ENCODE assay signal across 18 mouse cellular contexts in genomic region chrX:110275830-110276229, GRCm38 (mm10).
DNase-seq lines count a peak whose midpoint lies in the region; TF ChIP-seq lines count a peak whose summit lies in the region.
"Had no signal": no experiment of that assay in that cellular context is flagged by ENCODE, and none has a peak within 500 bp of the region (broad histone marks: within the 10 kb centered on the region; RNA-seq: fewer than 3 reads in every experiment).

No protein-coding gene starts in this region.

- no peak for TF ChIP-seq RAD21 in MEL (IDR thresholded peaks at IDR 0.05; ENCODE audit: low read depth, low read length)

- no peak for TF ChIP-seq POLR2A in MEL (IDR thresholded peaks at IDR 0.05; ENCODE audit: control insufficient read depth in 1 of 2, insufficient read depth in 1 of 2, low read depth in 1 of 2, low read length in 2 of 2, poor library complexity in 1 of 2)

- H3K4me3 ChIP-seq in MEL (ENCODE audit: control insufficient read depth in 1 of 2, insufficient read depth in 1 of 2, low read depth in 2 of 2, low read length in 2 of 2), result no peak overlapping the region

- TF ChIP-seq CTCF in MEL (IDR thresholded peaks at IDR 0.05 in 2 of 3, conservative IDR thresholded peaks at IDR 0.05 in 1 of 3; ENCODE audit: control insufficient read depth in 1 of 3, insufficient read depth in 1 of 3, low read depth in 2 of 3, low read length in 3 of 3, poor library complexity in 1 of 3, severe bottlenecking in 1 of 3), result no peak

- peak overlapping the region; percentile 88 for H3K27ac ChIP-seq in MEL (ENCODE audit: control insufficient read depth, low read depth, low read length)

- no peak for TF ChIP-seq EP300 in MEL (IDR thresholded peaks at IDR 0.05; ENCODE audit: low read depth in 1 of 2, low read length in 2 of 2)

- DNase-seq in MEL (ENCODE audit: low read depth, low spot score), result peak; percentile 56
- DNase-seq in adipocyte (ENCODE audit: low spot score), result no peak
- DNase-seq: adrenal gland, adult 2 months; adrenal gland, adult 8-10 months; adrenal gland, postnatal 10 days; adrenal gland, postnatal 14 days; adrenal gland, postnatal 25 days; adrenal gland, postnatal 36 days; B cell, adult 2 months; cerebellum, adult 11 months; cerebellum, adult 11-12 months; cerebellum, adult 18-20 months; cerebellum, adult 2 months; cerebellum, adult 8-10 months; cerebellum, adult 9-10 months had no signal

- H3K36me3 ChIP-seq in MEL (ENCODE audit: control insufficient read depth in 1 of 2, insufficient read depth in 2 of 2, low read length in 2 of 2), result peaks cover 0 to 69% of the 10 kb centered on the region in 2 experiments; a peak in 3 of 4 replicates
- H3K36me3 ChIP-seq: G1E had no signal

- H3K9me3 ChIP-seq in MEL (replicated peaks; ENCODE audit: insufficient read depth, low read length), result no peaks in the 10 kb centered on the region
- H3K9me3 ChIP-seq: G1E had no signal

- H3K79me2 ChIP-seq in MEL (ENCODE audit: control insufficient read depth, insufficient read depth, low read length, poor library complexity), result peaks cover 29% of the 10 kb centered on the region

- peaks cover 19 to 55% of the 10 kb centered on the region in 2 experiments for H3K4me1 ChIP-seq in MEL (ENCODE audit: control insufficient read depth in 1 of 2, insufficient read depth in 2 of 2, low read length in 2 of 2)

- no peak overlapping the region for H3K9ac ChIP-seq in MEL (ENCODE audit: control insufficient read depth, low read depth, low read length, poor library complexity, severe bottlenecking)

- H3K27me3 ChIP-seq in MEL (ENCODE audit: control insufficient read depth in 1 of 2, insufficient read depth in 2 of 2, low read length in 2 of 2), result no peaks in the 10 kb centered on the region
- H3K27me3 ChIP-seq: CH12.LX, Patski had no signal

TF ChIP-seq in MEL, 35 proteins besides CTCF, POLR2A, EP300 and RAD21:
- TF ChIP-seq MXI1 (IDR thresholded peaks at IDR 0.05; ENCODE audit: low read depth, low read length) (no peak), ETS1 (IDR thresholded peaks at IDR 0.05; ENCODE audit: low read depth, low read length) (no peak), MYB (IDR thresholded peaks at IDR 0.05; ENCODE audit: low read depth, low read length) (no peak), GATA1 (IDR thresholded peaks at IDR 0.05; ENCODE audit: low read depth, low read length) (peak; percentile 64), USF1 (IDR thresholded peaks at IDR 0.05; ENCODE audit: low read depth, low read length) (no peak), MYC (IDR thresholded peaks at IDR 0.05; ENCODE audit: low read depth, low read length) (no peak), CHD2 (IDR thresholded peaks at IDR 0.05; ENCODE audit: low read length) (no peak), KAT2A (conservative IDR thresholded peaks at IDR 0.05; ENCODE audit: low read depth, low read length) (no peak)
